Mouse (Mus musculus) central nervous system, embryonic 11.5 days (tissue): ENCODE data around the gene Fbxo31. TPM values are rescaled to one million over a fixed set of nuclear protein-coding genes. Genes with fewer than 3 reads are reported as not detected.

ENCODE experiments used
- polyA plus RNA-seq: library from polyadenylated mRNA; depleted of rRNA; stranded (reverse); fragments of >200 nt; gene quantifications from 2 replicates; pipeline ENCODE4 v1.2.3, GENCODE M21; 2012; rRNA removed

Gene Fbxo31
- polyA plus RNA-seq, result 15.9 and 17.2 TPM in 2 replicates

GRCm38 (mm10) chr8:121578676-121579451 lies at the start of gene Fbxo31:
Gene Fbxo31, minus strand, starts transcription at chr8:121578806.

DNA sequence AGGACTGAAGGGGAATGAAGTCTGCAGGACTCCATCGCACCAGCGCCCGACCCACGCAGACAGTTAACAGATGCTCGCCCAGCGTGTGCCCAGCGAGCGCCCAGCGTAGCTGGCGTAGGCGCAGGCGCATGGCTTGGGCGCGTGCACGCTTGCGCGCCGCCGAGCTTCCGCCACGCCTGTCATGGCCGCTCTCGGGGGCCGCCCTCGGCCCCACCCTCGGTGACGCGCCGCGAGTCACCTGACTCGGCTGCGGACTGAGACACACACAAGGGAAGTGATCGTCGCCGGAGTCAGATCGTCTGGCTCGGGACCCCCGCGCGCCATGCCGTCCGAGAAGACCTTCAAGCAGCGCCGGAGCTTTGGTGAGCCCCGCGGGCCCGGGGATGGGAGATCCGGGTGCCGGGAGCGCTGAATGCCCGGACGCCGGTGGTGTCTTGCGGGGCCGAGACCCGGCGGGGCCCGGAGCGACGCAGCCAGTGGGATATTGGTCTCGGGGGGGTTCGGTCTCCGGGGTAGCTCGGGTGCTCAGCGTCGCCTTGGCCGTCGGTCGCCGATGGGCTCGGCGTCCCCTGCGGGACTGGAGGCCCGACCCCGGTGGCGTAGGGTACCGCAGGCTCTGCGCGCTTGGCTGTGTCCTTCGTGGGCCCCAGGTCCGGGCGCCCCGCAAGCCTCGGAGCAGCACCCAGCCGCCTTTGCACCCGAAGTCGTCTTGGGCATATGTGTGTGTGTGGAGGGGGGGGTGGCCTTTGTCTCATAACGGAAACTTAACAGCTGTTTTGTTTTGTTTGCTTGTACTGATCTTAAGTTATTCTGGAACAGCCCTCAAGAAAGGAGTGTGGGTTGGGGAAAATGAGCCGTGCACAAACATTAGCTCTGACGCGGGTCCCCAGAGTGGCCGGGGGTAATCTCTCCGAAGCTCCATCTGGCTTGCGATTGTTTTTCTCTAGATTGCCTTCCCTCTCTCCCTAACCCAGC lies 11.9 kb upstream of the Fbxo31 start, which contains the start of gene Map1lc3b:
TSS of gene Map1lc3b (plus strand) at position 159 of the 975 bp plus-strand sequence.

DNA sequence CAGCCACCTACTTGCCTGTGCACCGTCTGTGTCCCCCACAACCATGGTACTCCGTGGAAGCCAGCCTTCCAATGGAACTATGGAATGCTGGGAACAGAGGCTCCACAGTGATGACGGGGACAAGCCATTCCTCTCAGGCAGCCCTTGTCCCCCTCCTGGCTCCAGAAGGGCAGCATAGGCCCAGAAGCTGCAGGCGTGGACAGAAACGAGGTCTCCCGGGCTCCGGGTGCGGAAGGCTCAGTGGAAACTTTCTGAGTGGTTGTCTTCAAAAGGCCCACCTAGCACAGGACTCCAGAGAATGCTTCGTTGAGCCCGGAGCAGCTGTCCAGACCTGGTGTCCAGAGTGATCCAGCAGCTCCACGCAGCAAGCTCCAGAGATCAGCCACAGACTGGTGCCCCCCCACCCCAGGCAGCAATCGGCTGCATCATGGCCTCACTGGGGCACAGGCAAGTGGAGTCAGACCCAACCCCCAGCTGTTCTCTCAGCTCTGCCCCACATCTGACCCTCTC lies 34.3 kb downstream of the Fbxo31 start, which contains the start of gene 1700018B08Rik:
TSS of gene 1700018B08Rik (minus strand) at position 45 of the 510 bp plus-strand sequence.

Other genes starting within 250 kb of the Fbxo31 start
- not detected in 2 replicates for gene 1700018B08Rik, start 34.5 kb downstream of the Fbxo31 start, polyA plus RNA-seq
- gene Map1lc3b, start 11.6 kb upstream of the Fbxo31 start, polyA plus RNA-seq, result 46.5 and 61.2 TPM in 2 replicates
- 43.0 and 44.2 TPM in 2 replicates for gene Zcchc14, start 74.1 kb upstream of the Fbxo31 start, polyA plus RNA-seq
- gene Jph3, start 150.8 kb upstream of the Fbxo31 start, polyA plus RNA-seq, result 5.8 and 7.4 TPM in 2 replicates